Mouse (Mus musculus) adrenal gland, postnatal 25 days (tissue): ENCODE results near the gene Magi2. TPM values are rescaled to one million over a fixed set of nuclear protein-coding genes. Genes with fewer than 3 reads are reported as not detected.
"Not testable (repeated sequence)": the region's sequence is repeated elsewhere in the genome, so short reads cannot be mapped to it uniquely, and the experiment has no call there.

Experiments used
- DNase-seq: peaks from one replicate; pipeline ENCODE4 v3.0.0; 2021; ENCODE audit warnings: mixed read lengths
- total RNA-seq: library from RNA; stranded (reverse); gene quantifications from 2 replicates; pipeline ENCODE4 v1.2.3, GENCODE M21; 2021

Gene Magi2
- total RNA-seq, 1 experiment from 2014 or later = 12.1 TPM

DNA sequence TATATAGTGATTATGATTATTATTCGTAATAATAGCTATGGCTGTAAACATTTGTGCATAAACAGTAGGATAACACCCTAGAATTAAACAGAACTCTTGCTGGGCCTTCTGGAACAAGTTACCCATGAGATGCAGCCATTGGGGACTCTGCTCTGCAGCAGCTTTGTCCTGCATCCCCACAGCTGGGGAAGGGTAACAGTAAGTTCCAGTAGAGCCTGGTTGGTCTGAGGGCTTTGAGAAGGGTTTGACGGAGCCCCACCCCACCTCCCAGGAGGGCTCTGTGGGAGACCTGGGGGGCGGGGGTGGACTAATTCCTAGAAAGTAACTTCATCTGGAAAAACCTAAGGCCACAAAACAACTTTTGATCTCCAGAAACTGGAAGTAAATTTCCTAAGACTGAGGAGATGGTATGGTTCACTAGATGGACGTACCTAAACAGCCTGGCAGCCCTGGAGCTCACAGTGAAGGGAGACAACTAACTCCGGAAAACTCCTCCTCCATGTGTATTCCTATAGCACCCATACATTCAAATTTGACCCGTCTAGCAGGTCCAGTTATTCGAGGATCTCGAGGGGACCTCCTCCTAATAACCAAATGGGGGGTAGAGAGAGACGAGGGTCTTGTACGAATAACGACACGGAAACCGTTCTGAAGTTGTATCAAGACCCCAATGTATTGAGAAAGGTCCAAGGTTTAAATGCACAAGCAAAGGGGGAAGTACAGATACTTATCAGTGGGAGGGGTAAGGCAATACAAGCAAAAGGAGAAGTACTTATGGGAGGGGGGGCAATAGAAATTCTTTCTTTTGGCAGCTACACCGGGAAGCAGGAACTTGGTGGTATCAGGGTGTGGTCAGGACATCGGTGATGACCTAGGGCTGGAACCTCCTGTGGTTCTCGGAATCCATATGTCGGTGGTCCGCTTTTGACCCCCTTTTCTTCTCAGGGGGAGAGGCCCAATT is 1479.8 kb downstream of the Magi2 start:
- not testable (repeated sequence) for DNase-seq

DNA sequence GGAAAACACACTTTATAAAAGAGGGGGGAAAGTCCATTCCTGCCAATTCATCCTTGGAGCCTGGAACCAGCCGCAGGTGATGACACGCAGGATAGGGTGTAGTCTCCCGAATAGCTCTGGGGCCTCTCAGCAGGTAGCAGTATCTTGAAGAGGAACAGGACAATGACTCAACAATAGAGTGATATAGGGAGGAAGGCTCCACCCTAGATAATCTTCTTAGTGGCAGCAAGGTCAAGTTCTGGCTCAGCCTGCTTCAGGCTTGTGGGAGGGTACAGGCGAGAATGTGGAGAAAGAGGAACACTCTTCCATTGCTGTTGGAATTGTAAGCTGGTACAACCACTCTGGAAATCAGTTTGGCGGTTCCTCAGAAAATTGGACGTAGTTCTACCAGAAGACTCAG is 1484.0 kb downstream of the Magi2 start:
- not testable (repeated sequence) for DNase-seq

DNA sequence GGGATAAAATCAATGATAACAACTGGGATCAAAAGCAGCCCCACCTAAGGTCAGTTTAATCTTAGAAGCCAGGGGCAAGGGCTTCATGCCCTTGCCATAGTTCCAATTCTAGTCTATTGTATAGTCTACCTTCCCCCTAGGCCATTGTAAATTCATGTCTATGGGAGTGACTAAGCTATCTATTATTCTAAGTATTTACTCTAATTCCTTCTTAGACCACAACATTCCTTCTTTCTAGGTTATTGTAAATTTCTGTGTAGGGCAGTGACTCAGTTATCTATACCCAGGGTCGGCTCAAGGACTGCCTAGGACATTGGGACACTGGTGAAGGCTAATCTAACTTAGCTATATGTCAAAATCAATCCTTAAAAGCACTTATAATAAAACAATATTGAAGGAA is 1487.8 kb downstream of the Magi2 start:
- not testable (repeated sequence) for DNase-seq

- not testable (repeated sequence) for DNase-seq
Observed at GRCm38 (mm10) chr5:20715980-20716379, 1489.1 kb downstream of the Magi2 start.

DNA sequence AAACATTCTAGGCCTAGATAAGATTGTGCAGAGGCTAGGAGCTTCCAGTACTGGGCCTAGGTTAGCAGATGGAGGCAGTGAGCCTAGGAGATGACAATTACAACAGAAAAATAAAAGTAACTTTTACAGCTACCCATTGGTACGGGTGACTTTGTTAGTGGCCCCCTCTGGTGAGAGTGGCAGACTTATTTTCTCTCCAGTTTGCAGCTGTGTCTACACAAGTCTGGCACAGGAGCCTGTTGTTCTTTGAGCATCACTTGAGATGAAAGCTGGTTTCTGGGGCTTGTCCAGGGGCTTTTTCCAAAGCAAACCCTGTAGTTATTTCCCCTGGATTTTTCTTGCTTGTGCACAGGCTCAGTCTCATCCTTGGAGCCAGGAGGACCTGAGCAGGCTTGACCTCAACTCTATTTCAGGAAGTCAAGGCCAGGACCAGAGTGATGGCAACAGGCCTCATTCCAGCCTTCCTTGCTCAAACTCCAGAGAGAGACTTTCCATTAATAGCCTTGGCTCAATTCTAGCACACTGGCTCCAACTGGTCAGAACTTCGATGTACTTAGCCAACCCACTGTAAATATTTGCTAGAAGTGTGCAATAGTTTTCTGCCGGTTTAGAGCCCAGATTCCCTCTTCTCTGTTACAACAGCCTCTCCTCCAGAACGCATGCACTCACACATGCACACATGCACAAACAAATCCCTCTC is 1493.5 kb downstream of the Magi2 start:
- DNase-seq = no peak

GRCm38 (mm10) chr5:20723226-20723625 is 1496.4 kb downstream of the Magi2 start:
- DNase-seq = not testable (repeated sequence)

DNA sequence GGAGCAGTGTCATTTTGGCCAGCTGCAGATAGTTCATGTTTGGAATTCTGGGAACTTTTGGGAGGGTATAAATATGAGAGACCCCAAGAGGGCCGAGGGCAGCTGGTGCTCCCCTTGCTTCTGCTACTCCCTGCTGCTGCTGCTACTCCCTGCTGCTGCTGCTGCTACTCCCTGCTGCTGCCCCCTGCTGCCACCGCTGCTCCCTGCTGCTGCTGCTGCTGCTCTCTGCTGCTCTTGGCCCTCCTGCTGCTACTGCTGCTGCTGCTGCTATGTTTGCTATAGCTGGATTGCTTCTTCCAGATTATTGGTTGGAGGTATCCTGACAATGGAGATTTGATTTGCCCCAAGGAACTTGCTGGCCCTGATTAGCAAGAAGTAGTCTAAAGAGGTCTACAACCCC is 1512.0 kb downstream of the Magi2 start:
- DNase-seq = no peak

- no peak for DNase-seq
Observed at GRCm38 (mm10) chr5:20741193-20741592, 1514.4 kb downstream of the Magi2 start.

GRCm38 (mm10) chr5:20741936-20742335 is 1515.1 kb downstream of the Magi2 start:
- DNase-seq = no peak

DNA sequence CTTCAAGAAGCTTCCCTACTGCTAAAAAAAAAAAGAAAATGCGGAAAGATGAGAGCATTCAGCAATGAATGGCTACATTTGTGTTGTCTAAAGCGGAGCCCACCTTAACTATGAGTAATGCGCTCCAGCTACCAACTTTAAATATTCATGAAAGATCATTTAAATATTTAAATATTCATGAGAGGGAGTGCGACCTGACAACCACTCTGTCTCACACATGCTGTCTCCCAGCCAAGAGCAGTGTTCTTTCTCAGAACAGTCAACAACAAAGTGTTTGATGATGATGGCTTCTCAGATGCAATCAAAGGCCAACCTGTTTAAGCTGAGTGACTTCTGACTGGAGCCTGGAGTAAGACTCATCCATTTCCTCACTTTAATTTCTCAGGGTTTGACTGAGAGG is 1521.3 kb downstream of the Magi2 start:
- no peak for DNase-seq

- DNase-seq = no peak
Observed at GRCm38 (mm10) chr5:20748856-20749255, 1522.0 kb downstream of the Magi2 start.

- DNase-seq = no peak
Observed at GRCm38 (mm10) chr5:20749535-20749934, 1522.7 kb downstream of the Magi2 start.

DNA sequence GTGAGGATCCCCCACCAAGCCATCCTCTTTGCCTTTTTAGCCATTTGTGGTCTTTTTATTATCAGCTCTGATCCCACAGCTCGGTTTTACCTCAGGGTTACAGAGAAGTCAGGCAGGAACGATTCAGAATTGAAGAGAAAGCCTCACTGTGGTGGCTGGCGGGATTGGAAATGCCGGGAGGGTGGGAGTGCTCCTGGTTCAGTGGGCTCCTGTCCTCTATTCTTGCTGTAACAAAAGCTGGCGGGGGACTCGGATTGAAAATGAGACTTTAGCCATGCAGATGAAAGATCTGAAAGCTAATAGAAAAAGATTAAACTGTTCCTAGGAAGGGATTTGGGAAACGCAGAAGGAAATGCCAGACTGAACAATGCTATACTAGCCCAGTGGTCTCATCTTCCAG is 1524.2 kb downstream of the Magi2 start:
- no peak for DNase-seq

DNA sequence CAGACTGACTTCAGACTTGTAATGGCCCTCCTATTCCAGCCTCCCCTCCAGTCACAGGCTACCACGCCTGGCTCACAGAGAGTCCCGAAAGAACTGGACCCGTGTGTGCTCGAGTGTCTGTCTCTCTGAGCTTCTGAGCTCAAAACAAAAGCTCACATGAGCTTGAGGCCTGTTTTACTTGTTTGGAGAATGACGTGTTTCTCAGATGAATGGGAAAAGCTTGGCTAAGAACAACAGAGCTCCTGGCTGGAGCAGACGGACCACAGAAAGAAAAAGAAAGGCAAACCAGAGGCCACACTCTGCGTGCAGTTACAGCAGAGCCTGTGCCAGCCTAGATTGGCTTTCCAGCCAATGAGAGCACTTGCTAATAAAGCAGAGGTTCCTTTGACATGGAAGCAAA is 1524.9 kb downstream of the Magi2 start:
- no peak for DNase-seq

- no peak for DNase-seq
Observed at GRCm38 (mm10) chr5:20753096-20753495, 1526.3 kb downstream of the Magi2 start.

GRCm38 (mm10) chr5:20753963-20754362 is 1527.1 kb downstream of the Magi2 start:
- no peak for DNase-seq
